Mouse (Mus musculus) lung, adult 2 months (tissue): ENCODE results near the gene Gm13275. TPM values are rescaled to one million over a fixed set of nuclear protein-coding genes. Genes with fewer than 3 reads are reported as not detected.
"Not testable (repeated sequence)": the region's sequence is repeated elsewhere in the genome, so short reads cannot be mapped to it uniquely, and the experiment has no call there.

ENCODE experiments used
- DNase-seq: peaks from one replicate; pipeline ENCODE4 v3.0.0; 2022
- H3K4me1 ChIP-seq: fragments of 200-500 bp; 2 replicates; pipeline ENCODE4 v1.6.1; 2011; ENCODE audit warnings: low read length; ENCODE audit not compliant: control insufficient read depth, insufficient read depth
- H3K4me3 ChIP-seq: fragments of 200-500 bp; replicated peaks from 2 replicates; pipeline ENCODE3; 2011; ENCODE audit warnings: low read depth, mild to moderate bottlenecking, control low read depth, low read length; ENCODE audit errors: extremely low read depth
- CTCF ChIP-seq: fragments of 200-500 bp; IDR thresholded peaks from 2 replicates; pipeline ENCODE4 v1.5.1; 2011; ENCODE audit warnings: mild to moderate bottlenecking, low read length, control low read depth; ENCODE audit not compliant: insufficient read depth
- POLR2A ChIP-seq: fragments of 200-500 bp; IDR thresholded peaks from 2 replicates; pipeline ENCODE4 v1.6.1; 2011; ENCODE audit warnings: low read depth, mild to moderate bottlenecking, control low read depth, low read length, borderline replicate concordance; ENCODE audit errors: extremely low read depth
- WGBS: fragments of 180-500 bp; shearing (Covaris S2); methylation state at CpG from one replicate; pipeline ENCODE4 v1.1.7; 2018; 5-methylcytosine and 5-hydroxymethylcytosine counted together
- polyA plus RNA-seq: library from polyadenylated mRNA; depleted of rRNA; stranded (reverse); fragments of >200 nt; gene quantifications from 2 replicates; pipeline ENCODE4 v1.2.3, GENCODE M21; 2012; rRNA removed

The Gm13275 gene
- polyA plus RNA-seq, 1 experiment = not detected

- no peaks in the 10 kb centered on the region for H3K4me1 ChIP-seq
- 41% methylated on average over 3 of the region's 3 CpGs for WGBS
- DNase-seq = no peak
- TF ChIP-seq CTCF = no peak
- no peak for TF ChIP-seq POLR2A
- no peak within 1 kb of the TSS for H3K4me3 ChIP-seq
These were observed 21.6 kb downstream of the Gm13275 start, which contains the start of gene Ifna7 for GRCm38 (mm10) chr4:88815928-88816327. Gene Ifna7 (plus strand): TSS chr4:88816228.

DNA sequence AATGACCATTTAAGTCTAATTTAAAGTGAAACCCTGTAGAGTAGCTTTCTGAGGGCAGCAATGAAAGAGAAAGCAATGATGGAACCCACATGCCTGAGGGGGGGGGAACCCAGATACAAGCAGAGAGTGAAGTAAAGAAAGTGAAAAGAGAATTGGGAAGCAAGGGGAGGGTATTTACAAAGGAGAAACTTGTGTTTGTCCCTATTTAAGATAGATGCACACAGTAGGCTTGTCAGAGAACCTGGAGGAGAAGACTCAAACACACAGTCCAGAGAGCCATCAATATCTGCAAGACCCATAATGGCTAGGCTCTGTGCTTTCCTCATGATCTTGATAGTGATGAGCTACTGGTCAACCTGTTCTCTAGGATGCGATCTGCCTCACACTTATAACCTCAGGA, 25.4 kb downstream of the Gm13275 start, which contains the start of gene Ifna11:
TSS of gene Ifna11 (plus strand) at position 301 of the 400 bp plus-strand sequence.
- WGBS = 73% methylated on average over 1 of the region's 1 CpGs
- TF ChIP-seq POLR2A (no peak), CTCF (no peak)
- H3K4me3 ChIP-seq = no peak within 1 kb of the TSS
- H3K4me1 ChIP-seq = no peaks in the 10 kb centered on the region
- no peak for DNase-seq

GRCm38 (mm10) chr4:88822995-88823394, 28.7 kb downstream of the Gm13275 start:
- Histone ChIP-seq H3K4me3 (no peak overlapping the region), H3K4me1 (no peaks in the 10 kb centered on the region)
- DNase-seq = no peak
- TF ChIP-seq CTCF (no peak), POLR2A (no peak)
- WGBS = 19% methylated on average over 4 of the region's 4 CpGs

GRCm38 (mm10) chr4:88827116-88827515, 32.8 kb downstream of the Gm13275 start, which contains the start of gene Ifna6:
Gene Ifna6 (plus strand): TSS chr4:88827416.
- DNase-seq = not testable (repeated sequence)

GRCm38 (mm10) chr4:88830523-88830922, 36.2 kb downstream of the Gm13275 start:
- 18% methylated on average over 4 of the region's 4 CpGs for WGBS
- no peaks in the 10 kb centered on the region for H3K4me1 ChIP-seq
- DNase-seq = peak; percentile 9
- H3K4me3 ChIP-seq = no peak overlapping the region
- TF ChIP-seq CTCF (0 out of 2 replicates have a peak, but pooled peaks have one; percentile 7), POLR2A (no peak)

More at GRCm38 (mm10) chr4:88827116-88827515, 32.8 kb downstream of the Gm13275 start, which contains the start of gene Ifna6:
- not testable (repeated sequence) for H3K4me1 ChIP-seq, H3K4me3 ChIP-seq

GRCm38 (mm10) chr4:88835225-88835624, 40.9 kb downstream of the Gm13275 start, which contains the start of gene Ifna5:
Gene Ifna5 (plus strand): TSS chr4:88835525.
- H3K4me1 ChIP-seq, DNase-seq, H3K4me3 ChIP-seq: not testable (repeated sequence)
- WGBS = 77% methylated on average over 1 of the region's 1 CpGs

- TF ChIP-seq CTCF (no peak), POLR2A (no peak)
- 34% methylated on average over 3 of the region's 3 CpGs for WGBS
- no peak overlapping the region for H3K4me3 ChIP-seq
- no peaks in the 10 kb centered on the region for H3K4me1 ChIP-seq
- peak; percentile 8 for DNase-seq
These were observed 44.5 kb downstream of the Gm13275 start for GRCm38 (mm10) chr4:88838828-88839227.

GRCm38 (mm10) chr4:88840058-88840457, 45.8 kb downstream of the Gm13275 start:
- WGBS = 44% methylated on average over 3 of the region's 3 CpGs
- no peak for DNase-seq
- Histone ChIP-seq H3K4me1 (no peaks in the 10 kb centered on the region), H3K4me3 (no peak overlapping the region)
- TF ChIP-seq CTCF (no peak), POLR2A (no peak)

DNA sequence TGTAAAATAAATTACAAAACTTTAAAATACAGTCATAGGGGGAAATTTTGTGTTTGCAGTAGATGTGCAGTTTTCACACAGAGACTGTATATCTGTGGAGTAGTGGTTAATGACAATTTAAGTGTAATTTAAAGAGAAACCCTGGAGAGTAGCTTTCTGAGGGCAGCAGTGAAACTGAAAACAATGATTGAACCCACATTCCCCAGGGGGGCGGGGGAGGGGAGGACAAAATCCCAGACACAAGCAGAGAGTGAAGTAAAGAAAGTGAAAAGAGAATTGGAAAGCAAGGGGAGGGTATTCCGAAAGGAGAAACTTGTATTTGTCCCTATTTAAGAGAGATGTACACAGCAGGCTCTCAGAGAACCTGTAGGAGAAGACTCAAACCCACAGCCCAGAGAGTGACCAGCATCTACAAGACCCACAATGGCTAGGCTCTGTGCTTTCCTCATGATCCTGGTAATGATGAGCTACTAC, 47.2 kb downstream of the Gm13275 start, which contains the start of gene Ifna4:
TSS of gene Ifna4 (plus strand) at position 424 of the 474 bp plus-strand sequence.
- WGBS = 39% methylated on average over 2 of the region's 2 CpGs
- Histone ChIP-seq H3K4me1 (no peaks in the 10 kb centered on the region), H3K4me3 (no peak within 1 kb of the TSS)
- no peak for DNase-seq
- TF ChIP-seq CTCF (no peak), POLR2A (no peak)

Other genes starting within 250 kb of the Gm13275 start
- not detected in 2 replicates for gene Ifna15, start 236.2 kb upstream of the Gm13275 start, polyA plus RNA-seq
- not detected in 2 replicates for gene Ifna14, start 222.7 kb upstream of the Gm13275 start, polyA plus RNA-seq
- not detected in 2 replicates for gene Ifna9, start 202.1 kb upstream of the Gm13275 start, polyA plus RNA-seq
- gene Ifna12, start 191.1 kb upstream of the Gm13275 start, polyA plus RNA-seq = not detected in 2 replicates
- not detected in 2 replicates for gene C87499, start 160.1 kb upstream of the Gm13275 start, polyA plus RNA-seq
- not detected in 2 replicates for gene Ifna13, start 150.0 kb upstream of the Gm13275 start, polyA plus RNA-seq
- gene Ifna16, start 117.6 kb upstream of the Gm13275 start, polyA plus RNA-seq = not detected in 2 replicates
- not detected in 2 replicates for gene Ifna2, start 110.6 kb upstream of the Gm13275 start, polyA plus RNA-seq
- not detected in 2 replicates for gene Ifnab, start 103.1 kb upstream of the Gm13275 start, polyA plus RNA-seq
- 0.19 and 0.33 TPM in 2 replicates for gene Gm26566, start 72.7 kb upstream of the Gm13275 start, polyA plus RNA-seq
- 19.6 and 19.7 TPM in 2 replicates for gene Klhl9, start 72.0 kb upstream of the Gm13275 start, polyA plus RNA-seq
- gene Gm13271, start 39.6 kb upstream of the Gm13275 start, polyA plus RNA-seq = not detected in 2 replicates
- gene Gm13283, start 34.4 kb upstream of the Gm13275 start, polyA plus RNA-seq = not detected in 2 replicates
- gene Gm13290, start 20.7 kb upstream of the Gm13275 start, polyA plus RNA-seq = not detected in 2 replicates
- not detected in 2 replicates for gene Gm13289, start 17.6 kb upstream of the Gm13275 start, polyA plus RNA-seq
- not detected in 2 replicates for gene Gm13272, start 14.6 kb upstream of the Gm13275 start, polyA plus RNA-seq
- not detected in 2 replicates for gene Ifnz, start 12.4 kb upstream of the Gm13275 start, polyA plus RNA-seq
- gene Gm13276, start 8.8 kb upstream of the Gm13275 start, polyA plus RNA-seq = not detected in 2 replicates
- not detected in 2 replicates for gene Gm13277, start 5.9 kb upstream of the Gm13275 start, polyA plus RNA-seq
- not detected in 2 replicates for gene Gm13278, start 2.9 kb upstream of the Gm13275 start, polyA plus RNA-seq
- gene Gm13279, start 2.9 kb downstream of the Gm13275 start, polyA plus RNA-seq = not detected in 2 replicates
- not detected in 2 replicates for gene Gm13285, start 5.2 kb downstream of the Gm13275 start, polyA plus RNA-seq
- not detected in 2 replicates for gene Gm13287, start 8.8 kb downstream of the Gm13275 start, polyA plus RNA-seq
- not detected in 2 replicates for gene Gm13288, start 11.0 kb downstream of the Gm13275 start, polyA plus RNA-seq
- gene Ifna7, start 21.7 kb downstream of the Gm13275 start, polyA plus RNA-seq = not detected in 2 replicates
- gene Ifna11, start 25.5 kb downstream of the Gm13275 start, polyA plus RNA-seq = not detected in 2 replicates
- not detected in 2 replicates for gene Ifna6, start 32.9 kb downstream of the Gm13275 start, polyA plus RNA-seq
- gene Ifna5, start 41.0 kb downstream of the Gm13275 start, polyA plus RNA-seq = not detected in 2 replicates
- gene Ifna4, start 47.4 kb downstream of the Gm13275 start, polyA plus RNA-seq = not detected in 2 replicates
- not detected in 2 replicates for gene Ifna1, start 55.6 kb downstream of the Gm13275 start, polyA plus RNA-seq
- not detected in 2 replicates for gene Ifne, start 85.7 kb downstream of the Gm13275 start, polyA plus RNA-seq